In genomic region chr6:91494526-91494925, GRCm38 (mm10) we compare ENCODE assay signal across 17 mouse cellular contexts.
"Had no signal": no experiment of that assay in that cellular context is flagged by ENCODE, and none has a peak within 500 bp of the region (broad histone marks: within the 10 kb centered on the region; RNA-seq: fewer than 3 reads in every experiment).

No protein-coding gene starts in this region.

- H3K9me3 ChIP-seq: liver, embryonic 13.5 days had no signal

- H3K4me3 ChIP-seq: layer of hippocampus, adult 2 months; left cerebral cortex, adult 2 months; liver, embryonic 13.5 days had no signal

- H3K27ac ChIP-seq: layer of hippocampus, adult 2 months; left cerebral cortex, adult 2 months; liver, embryonic 13.5 days; macrophage; stomach, postnatal 0 days had no signal

- DNase-seq: kidney, adult 18-20 months; layer of hippocampus, adult 9-11 months; layer of hippocampus, postnatal 36 days; liver, embryonic 13.5 days; lung, embryonic 14.5 days; midbrain, embryonic 14.5 days; right cerebral cortex, postnatal 4 days; thymus, adult 2 months; thymus, postnatal 14 days had no signal

- H3K4me1 ChIP-seq: liver, embryonic 13.5 days had no signal

- H3K4me2 ChIP-seq: liver, embryonic 13.5 days; lung, embryonic 14.5 days; midbrain, embryonic 11.5 days had no signal

- ATAC-seq: inflammation-experienced regulatory T-cells, adult 6 months; intestine, embryonic 16.5 days; lung, postnatal 0 days had no signal

- H3K9ac ChIP-seq: liver, embryonic 13.5 days; lung, embryonic 14.5 days had no signal

- H3K27me3 ChIP-seq: liver, embryonic 13.5 days had no signal
